Mouse (Mus musculus): ENCODE results near the gene Cyp2d11. TPM values are rescaled to one million over a fixed set of nuclear protein-coding genes. Genes with fewer than 3 reads are reported as not detected.

The Cyp2d11 gene
- polyA plus RNA-seq, 1 experiment from 2014 or later: not detected

Small RNAs within 50 kb of the gene (microRNA-seq; reads per million reads assigned to microRNA genes)
- gene Gm25990 (not detected), gene Gm27331 (not detected), gene Mir7684 (not detected)

Other genes with a start within 250 kb of the Cyp2d11 start
- gene Srebf2, start 246.8 kb downstream of the Cyp2d11 start, polyA plus RNA-seq (2015; fragmentation: Nextera tagmentation; extraction: Ambion mirVana): 204 and 209 TPM in 2 replicates
- gene Shisa8, start 181.2 kb downstream of the Cyp2d11 start, polyA plus RNA-seq (2015; fragmentation: Nextera tagmentation; extraction: Ambion mirVana): 2.9 and 4.6 TPM in 2 replicates
- gene Tnfrsf13c, start 169.7 kb downstream of the Cyp2d11 start, polyA plus RNA-seq (2015; fragmentation: Nextera tagmentation; extraction: Ambion mirVana): 0.37 and 0.69 TPM in 2 replicates
- 24.0 and 25.4 TPM in 2 replicates for gene Cenpm, start 149.3 kb downstream of the Cyp2d11 start, polyA plus RNA-seq (2015; fragmentation: Nextera tagmentation; extraction: Ambion mirVana)
- gene 1500009C09Rik, start 141.6 kb downstream of the Cyp2d11 start, polyA plus RNA-seq (2015; fragmentation: Nextera tagmentation; extraction: Ambion mirVana): 15.9 and 16.6 TPM in 2 replicates
- gene Sept3, start 119.1 kb downstream of the Cyp2d11 start, polyA plus RNA-seq (2015; fragmentation: Nextera tagmentation; extraction: Ambion mirVana): 374 and 408 TPM in 2 replicates
- 0.10 and 0.29 TPM in 2 replicates for gene Wbp2nl, start 95.1 kb downstream of the Cyp2d11 start, polyA plus RNA-seq (2015; fragmentation: Nextera tagmentation; extraction: Ambion mirVana)
- gene Naga, start 55.1 kb downstream of the Cyp2d11 start, polyA plus RNA-seq (2015; fragmentation: Nextera tagmentation; extraction: Ambion mirVana): 27.9 and 29.5 TPM in 2 replicates
- gene Pheta2, start 55.1 kb downstream of the Cyp2d11 start, polyA plus RNA-seq (2015; fragmentation: Nextera tagmentation; extraction: Ambion mirVana): 1.9 and 2.0 TPM in 2 replicates
- gene Smdt1, start 55.1 kb downstream of the Cyp2d11 start, polyA plus RNA-seq (2015; fragmentation: Nextera tagmentation; extraction: Ambion mirVana): 367 and 377 TPM in 2 replicates
- gene Ndufa6, start 39.7 kb downstream of the Cyp2d11 start, polyA plus RNA-seq (2015; fragmentation: Nextera tagmentation; extraction: Ambion mirVana): 352 and 391 TPM in 2 replicates
- 2.5 and 2.6 TPM in 2 replicates for gene Cyp2d22, start 13.8 kb downstream of the Cyp2d11 start, polyA plus RNA-seq (2015; fragmentation: Nextera tagmentation; extraction: Ambion mirVana)
- 0.25 TPM in 1 of 2 replicates, not detected in the other for gene Cyp2d10, start 13.2 kb upstream of the Cyp2d11 start, polyA plus RNA-seq (2015; fragmentation: Nextera tagmentation; extraction: Ambion mirVana)
- gene Cyp2d9, start 39.4 kb upstream of the Cyp2d11 start, polyA plus RNA-seq (2015; fragmentation: Nextera tagmentation; extraction: Ambion mirVana): not detected in 2 replicates
- not detected in 2 replicates for gene Cyp2d12, start 161.1 kb upstream of the Cyp2d11 start, polyA plus RNA-seq (2015; fragmentation: Nextera tagmentation; extraction: Ambion mirVana)
- not detected in 2 replicates for gene Cyp2d34, start 226.9 kb upstream of the Cyp2d11 start, polyA plus RNA-seq (2015; fragmentation: Nextera tagmentation; extraction: Ambion mirVana)

Data from hindbrain, embryonic 15.5 days (tissue).